Mouse (Mus musculus): ENCODE measurements at regions not wholly inside any gene's neighbourhood (a gene's known extent, or its start where the extent isn't known, plus 50 kb on each side); places are given as distances from the start of the nearest gene placed in this dataset.

DNA sequence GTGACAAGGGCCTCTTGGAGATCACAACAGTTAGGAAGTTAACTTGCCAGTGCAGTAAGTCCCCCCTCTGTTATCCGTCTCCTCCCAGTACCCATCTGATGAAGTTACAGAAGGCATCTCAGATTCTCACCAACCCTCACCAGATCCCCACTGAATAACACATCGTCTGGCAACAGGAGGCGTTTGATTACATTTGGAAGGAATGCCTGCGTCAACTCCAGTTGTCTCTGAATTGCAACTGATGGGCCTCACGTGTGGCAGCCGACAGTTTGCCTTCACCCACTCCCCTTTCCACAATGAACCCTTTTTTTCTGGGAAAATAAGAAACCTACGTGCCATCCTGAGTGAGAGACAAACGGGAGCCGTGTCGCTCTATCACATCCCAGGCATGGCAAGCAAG is 64.8 kb upstream of the Bcl6 start:
- no peak for DNase-seq

DNA sequence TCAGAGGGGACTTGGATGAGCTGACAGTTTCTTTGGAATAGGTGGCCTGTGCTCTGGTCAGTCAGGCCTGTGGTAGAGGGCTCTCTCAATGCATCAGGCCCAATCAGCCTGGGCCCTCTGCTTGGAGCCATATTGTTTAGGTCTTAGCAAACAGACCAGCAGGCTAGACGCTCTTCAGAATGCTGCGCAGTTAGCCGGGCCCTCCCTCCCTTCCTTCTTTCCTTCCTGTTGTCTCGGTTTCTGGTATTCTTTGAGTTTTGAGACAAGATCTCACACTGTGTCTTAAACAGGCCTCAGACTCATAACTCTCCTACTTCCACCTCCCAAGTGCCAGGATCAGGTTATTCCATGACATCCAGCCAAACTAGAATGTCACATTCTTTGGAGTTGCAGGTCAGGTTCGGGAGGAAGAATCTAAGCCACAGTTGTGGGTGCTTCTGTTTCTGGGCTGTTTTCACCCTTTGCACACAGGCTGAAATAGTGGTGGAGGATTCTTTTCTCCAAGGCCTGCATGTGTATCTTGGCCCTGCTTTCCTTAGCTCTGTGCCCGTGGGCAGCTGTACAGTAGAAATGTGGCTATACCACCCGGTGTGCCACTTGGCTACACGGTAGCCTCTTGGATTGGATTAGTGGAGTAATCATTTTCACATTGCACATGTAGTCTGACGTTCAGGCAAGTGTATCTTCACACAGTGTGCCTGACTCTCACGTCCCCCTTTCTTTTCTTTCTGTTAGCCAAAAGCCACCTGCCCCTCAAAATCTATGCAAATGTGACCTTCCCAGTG is 62.4 kb upstream of the Bcl6 start:
- no peak for DNase-seq

- no peak for DNase-seq
Observed at GRCm38 (mm10) chr16:24043779-24044178, 55.1 kb upstream of the Bcl6 start.

DNA sequence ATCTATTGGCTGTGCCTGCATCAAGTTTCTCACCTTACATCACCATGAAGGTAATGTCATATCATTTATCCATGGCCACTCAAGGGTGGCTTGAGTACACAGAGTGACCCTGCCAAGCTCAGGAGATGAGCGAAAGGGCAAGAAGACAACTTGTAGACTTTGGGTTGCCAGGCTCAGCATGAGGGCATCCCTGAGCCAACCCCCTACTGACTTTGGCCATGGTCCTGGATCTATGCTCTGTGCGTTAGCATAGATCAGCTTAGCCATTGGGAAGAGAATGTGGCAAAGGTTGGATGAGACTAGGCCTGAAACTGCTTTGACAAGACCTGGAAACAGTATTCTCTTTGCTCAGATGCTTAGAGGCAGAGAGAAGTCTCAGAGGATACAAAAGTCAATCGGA is 54.3 kb upstream of the Bcl6 start:
- no peak for DNase-seq

DNA sequence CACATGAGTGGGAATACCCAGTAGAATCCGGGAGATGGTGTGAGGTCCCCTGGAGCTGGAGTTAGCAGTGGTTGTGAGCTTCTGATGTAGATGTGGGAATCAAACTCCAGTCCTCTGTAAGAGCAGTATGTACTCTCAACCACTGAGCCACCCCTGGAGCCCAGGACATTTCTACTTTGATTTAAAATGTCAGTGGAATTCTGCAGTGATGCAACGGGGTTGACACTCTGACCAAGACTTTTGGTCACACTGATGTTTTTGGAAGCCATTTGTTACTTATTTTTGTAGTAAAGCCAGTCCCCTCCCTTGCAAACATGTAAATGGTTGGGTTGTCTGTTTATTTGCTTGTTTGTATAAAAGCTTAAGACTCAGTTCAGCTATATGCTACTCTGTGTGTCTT is 53.6 kb upstream of the Bcl6 start:
- no peak for DNase-seq

- DNase-seq, result no peak
Observed at GRCm38 (mm10) chr16:24041403-24041802, 52.8 kb upstream of the Bcl6 start.

DNA sequence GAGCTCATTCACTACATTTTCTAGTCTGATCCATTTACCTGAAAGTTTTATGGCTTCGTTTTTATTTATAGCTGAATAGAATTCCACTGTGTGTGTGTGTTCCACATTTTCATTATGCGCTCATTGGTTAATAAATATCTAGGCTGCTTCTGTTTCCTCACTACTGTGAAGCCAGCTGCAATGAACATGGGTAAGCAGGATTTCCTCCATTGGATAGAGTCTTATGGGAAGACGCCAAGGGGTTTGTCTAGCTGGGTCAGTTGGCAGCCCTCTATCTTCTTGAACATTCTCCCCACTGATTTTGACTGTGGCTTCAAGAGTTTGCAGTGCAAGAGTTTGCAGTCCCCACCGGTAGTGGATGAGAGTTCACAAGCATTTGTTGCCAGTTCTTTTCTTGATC is 51.1 kb upstream of the Bcl6 start:
- DNase-seq, result peak; percentile 23

All from adrenal gland, postnatal 14 days (tissue).